Mouse (Mus musculus) brain, embryonic 14.5 days (tissue): ENCODE data around the gene Il7r.

Source experiments
- CTCF ChIP-seq: fragments of 200-500 bp; IDR thresholded peaks from 2 replicates; pipeline ENCODE4 v1.5.1; 2012; ENCODE audit warnings: inconsistent platforms, mild to moderate bottlenecking, moderate library complexity, borderline replicate concordance; ENCODE audit not compliant: insufficient read depth, insufficient read length; ENCODE audit errors: extremely low read depth
- POLR2A ChIP-seq: fragments of 200-500 bp; IDR thresholded peaks from 2 replicates; pipeline ENCODE4 v1.6.1; 2012; ENCODE audit warnings: mild to moderate bottlenecking, inconsistent platforms, borderline replicate concordance; ENCODE audit not compliant: poor library complexity, insufficient read depth, insufficient read length, severe bottlenecking; ENCODE audit errors: extremely low read depth

GRCm38 (mm10) chr15:9577303-9577702 lies 47.3 kb upstream of the Il7r start:
- TF ChIP-seq CTCF (no peak), POLR2A (no peak)
